Mouse (Mus musculus): ENCODE data around the gene Egr4.

Egr4 gene

GRCm38 (mm10) chr6:85513531-85513910 lies at the start of gene Egr4:
Egr4 (minus strand) TSS chr6:85513589.
- no peak for DNase-seq

- no peak for DNase-seq
Observed at GRCm38 (mm10) chr6:85562374-85562773, 49.0 kb upstream of the Egr4 start.

GRCm38 (mm10) chr6:85547642-85548041 lies 34.3 kb upstream of the Egr4 start:
- DNase-seq = no peak

- no peak for DNase-seq
Observed at GRCm38 (mm10) chr6:85544251-85544881, 31.0 kb upstream of the Egr4 start.

GRCm38 (mm10) chr6:85543351-85544175 lies 30.2 kb upstream of the Egr4 start:
- no peak for DNase-seq

GRCm38 (mm10) chr6:85522825-85523224 lies 9.4 kb upstream of the Egr4 start:
- DNase-seq = no peak

- no peak for DNase-seq
Observed at GRCm38 (mm10) chr6:85522026-85522425, 8.6 kb upstream of the Egr4 start.

GRCm38 (mm10) chr6:85518091-85518693 lies 4.8 kb upstream of the Egr4 start:
- DNase-seq = no peak

GRCm38 (mm10) chr6:85515941-85516340 lies 2.6 kb upstream of the Egr4 start:
- DNase-seq = no peak

- no peak for DNase-seq
Observed at GRCm38 (mm10) chr6:85512577-85513530, 535 bp downstream of the Egr4 start.

- DNase-seq = no peak
Observed at GRCm38 (mm10) chr6:85512056-85512440, 1.3 kb downstream of the Egr4 start.

GRCm38 (mm10) chr6:85511286-85512055 lies 1.9 kb downstream of the Egr4 start:
- peak; percentile 16 for DNase-seq

- peak; percentile 40 for DNase-seq
Observed at GRCm38 (mm10) chr6:85510476-85510875, 2.9 kb downstream of the Egr4 start.

- DNase-seq = no peak
Observed at GRCm38 (mm10) chr6:85508602-85509001, 4.8 kb downstream of the Egr4 start.

- no peak for DNase-seq
Observed at GRCm38 (mm10) chr6:85504908-85505307, 8.5 kb downstream of the Egr4 start.

GRCm38 (mm10) chr6:85502911-85503250 lies 10.5 kb downstream of the Egr4 start, which contains the start of gene Fbxo41:
Fbxo41 (minus strand) TSS chr6:85502994.
- DNase-seq = no peak

- no peak for DNase-seq
Observed at GRCm38 (mm10) chr6:85502103-85502910, 11.1 kb downstream of the Egr4 start.

GRCm38 (mm10) chr6:85501571-85502102 lies 11.8 kb downstream of the Egr4 start:
- DNase-seq = no peak

- no peak for DNase-seq
Observed at GRCm38 (mm10) chr6:85500416-85500815, 13.0 kb downstream of the Egr4 start.

GRCm38 (mm10) chr6:85498147-85498546 lies 15.2 kb downstream of the Egr4 start:
- no peak for DNase-seq

- DNase-seq = no peak
Observed at GRCm38 (mm10) chr6:85496976-85497375, 16.4 kb downstream of the Egr4 start.

Measured in kidney, adult 9 months (tissue).